Mouse (Mus musculus) neural tube, embryonic 15.5 days (tissue): ENCODE data around the gene Apcs. TPM values are rescaled to one million over a fixed set of nuclear protein-coding genes. Genes with fewer than 3 reads are reported as not detected.

Source experiments
- ATAC-seq: fragments of 200-750 bp; cut with Nextera tagmentation; 2 replicates; pipeline ENCODE4 v1.8.0; 2017; ENCODE audit warnings: mild to moderate bottlenecking, moderate TSS enrichment, moderate library complexity; ENCODE audit not compliant: low FRiP score
- H3K27ac ChIP-seq: fragments of 300-500 bp; sonication (generic); replicated peaks from 2 replicates; pipeline ENCODE4 v1.5.1; 2015; ENCODE audit warnings: mild to moderate bottlenecking, inconsistent platforms
- H3K27me3 ChIP-seq: fragments of 300-500 bp; sonication (generic); replicated peaks from 2 replicates; pipeline ENCODE4 v1.6.1; 2015; ENCODE audit warnings: inconsistent platforms
- H3K36me3 ChIP-seq: fragments of 300-500 bp; sonication (generic); 2 replicates; pipeline ENCODE4 v1.6.1; 2015; ENCODE audit warnings: inconsistent platforms
- H3K4me1 ChIP-seq: fragments of 300-500 bp; sonication (generic); 2 replicates; pipeline ENCODE4 v1.6.1; 2015; ENCODE audit warnings: inconsistent platforms
- H3K4me2 ChIP-seq: fragments of 300-500 bp; sonication (generic); 2 replicates; pipeline ENCODE4 v1.6.1; 2015; ENCODE audit warnings: inconsistent platforms, mild to moderate bottlenecking, moderate library complexity
- H3K4me3 ChIP-seq: fragments of 300-500 bp; sonication (generic); replicated peaks from 2 replicates; pipeline ENCODE4 v1.5.1; 2015; ENCODE audit warnings: mild to moderate bottlenecking, inconsistent platforms
- H3K9ac ChIP-seq: fragments of 300-500 bp; sonication (generic); replicated peaks from 2 replicates; pipeline ENCODE4 v1.6.1; 2015; ENCODE audit warnings: mild to moderate bottlenecking, inconsistent platforms
- H3K9me3 ChIP-seq: fragments of 300-500 bp; sonication (generic); replicated peaks from 2 replicates; pipeline ENCODE4 v1.6.1; 2016; ENCODE audit warnings: inconsistent platforms
- WGBS: fragments of 180-500 bp; shearing (Covaris S2); methylation state at CpG from one replicate; pipeline ENCODE4 v1.1.7; 2015; ENCODE audit warnings: mixed read lengths; 5-methylcytosine and 5-hydroxymethylcytosine counted together
- polyA plus RNA-seq: library from polyadenylated mRNA; unstranded; fragments of >200 nt; fragmentation: Nextera tagmentation; extraction: Ambion mirVana; gene quantifications from 2 replicates; pipeline ENCODE4 v1.2.1, GENCODE M21; 2015

Apcs gene
- not detected in 2 replicates for polyA plus RNA-seq

DNA sequence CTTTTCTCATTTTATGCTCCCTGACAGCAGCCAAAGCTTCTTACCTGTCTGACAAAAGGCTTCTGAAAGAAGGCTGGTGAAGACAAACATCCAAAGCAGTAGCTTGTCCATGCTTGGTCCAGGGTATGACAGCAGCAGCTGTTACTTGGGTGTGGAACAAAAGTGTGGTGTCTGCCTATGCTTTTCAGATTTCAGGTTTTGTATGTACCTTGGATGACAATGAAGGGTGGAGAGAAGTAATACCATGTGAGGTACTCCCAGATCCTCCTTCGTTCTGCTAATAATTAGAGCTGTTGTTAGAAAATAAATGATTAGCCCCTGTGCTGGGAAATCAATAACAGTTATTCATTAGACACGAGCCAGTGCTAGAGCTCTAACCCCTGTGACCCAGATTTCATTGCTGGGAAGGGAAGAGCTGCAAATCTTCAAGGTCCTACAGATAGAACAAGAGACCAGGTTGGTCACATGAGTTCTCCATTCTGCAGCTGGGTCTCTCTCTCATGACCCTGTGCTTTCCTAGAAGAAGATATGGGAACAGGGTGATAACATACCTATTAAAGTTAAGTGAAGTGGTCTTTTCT, at the start of gene Apcs:
Gene Apcs (minus strand): TSS at position 265 of the 581 bp plus-strand sequence.
- no peak within 1 kb of the TSS for H3K27ac ChIP-seq
- H3K9me3 ChIP-seq: no peaks in the 10 kb centered on the region
- no peaks in the 10 kb centered on the region for H3K27me3 ChIP-seq
- no peak for ATAC-seq
- 57% methylated on average over 2 of the region's 2 CpGs for WGBS
- H3K4me2 ChIP-seq: no peak within 1 kb of the TSS
- no peaks in the 10 kb centered on the region for H3K36me3 ChIP-seq
- no peak within 1 kb of the TSS for H3K4me3 ChIP-seq
- H3K9ac ChIP-seq: no peak within 1 kb of the TSS
- no peaks in the 10 kb centered on the region for H3K4me1 ChIP-seq

DNA sequence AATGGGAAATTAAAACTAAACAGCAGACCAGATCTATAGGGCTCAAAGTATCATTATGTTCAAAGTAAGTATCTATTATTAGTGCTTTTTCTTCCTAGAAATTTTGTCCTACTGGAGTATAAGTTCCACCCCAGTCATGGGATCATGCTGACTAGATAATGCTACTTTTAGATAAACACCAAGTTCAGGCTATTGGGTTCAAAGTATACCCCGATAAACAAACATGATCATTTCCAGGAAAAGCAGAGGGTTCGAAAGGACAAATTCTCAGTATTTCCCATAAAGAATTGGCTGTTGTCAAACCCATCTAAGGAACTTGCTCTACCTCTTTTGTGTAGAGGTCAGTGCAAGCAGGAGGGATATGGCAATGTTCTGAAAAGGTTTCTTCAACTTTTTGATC, 37.4 kb upstream of the Apcs start:
- 92% methylated on average over 2 of the region's 2 CpGs for WGBS
- H3K9me3 ChIP-seq: no peaks in the 10 kb centered on the region
- H3K4me1 ChIP-seq: no peaks in the 10 kb centered on the region
- no peak overlapping the region for H3K4me2 ChIP-seq
- H3K9ac ChIP-seq: no peak overlapping the region
- no peaks in the 10 kb centered on the region for H3K36me3 ChIP-seq
- no peak for ATAC-seq
- no peak overlapping the region for H3K27ac ChIP-seq
- no peaks in the 10 kb centered on the region for H3K27me3 ChIP-seq
- no peak overlapping the region for H3K4me3 ChIP-seq

DNA sequence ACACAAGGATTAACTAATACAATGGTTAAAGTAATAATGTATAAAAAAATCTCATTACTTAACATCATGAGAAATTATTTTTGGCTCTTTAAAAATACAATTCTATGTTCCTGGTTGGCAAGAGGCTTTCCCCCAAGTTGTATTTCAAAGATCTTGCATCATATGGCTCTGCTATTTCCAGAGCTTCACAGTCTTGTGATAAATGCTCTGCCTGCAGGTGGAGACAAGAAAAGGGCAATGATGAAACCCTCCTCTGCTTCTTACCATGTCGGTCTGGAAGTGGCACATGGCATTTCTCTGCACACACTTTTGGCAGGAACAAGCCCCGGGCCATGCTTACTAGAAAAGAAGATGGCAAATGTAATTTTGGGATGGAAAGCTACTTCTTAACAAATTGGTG, 23.6 kb upstream of the Apcs start:
- H3K4me3 ChIP-seq: no peak overlapping the region
- H3K4me1 ChIP-seq: no peaks in the 10 kb centered on the region
- H3K4me2 ChIP-seq: no peak overlapping the region
- H3K9me3 ChIP-seq: no peaks in the 10 kb centered on the region
- no peak for ATAC-seq
- H3K27ac ChIP-seq: no peak overlapping the region
- 90% methylated on average over 2 of the region's 2 CpGs for WGBS
- no peak overlapping the region for H3K9ac ChIP-seq
- no peaks in the 10 kb centered on the region for H3K36me3 ChIP-seq
- no peaks in the 10 kb centered on the region for H3K27me3 ChIP-seq

DNA sequence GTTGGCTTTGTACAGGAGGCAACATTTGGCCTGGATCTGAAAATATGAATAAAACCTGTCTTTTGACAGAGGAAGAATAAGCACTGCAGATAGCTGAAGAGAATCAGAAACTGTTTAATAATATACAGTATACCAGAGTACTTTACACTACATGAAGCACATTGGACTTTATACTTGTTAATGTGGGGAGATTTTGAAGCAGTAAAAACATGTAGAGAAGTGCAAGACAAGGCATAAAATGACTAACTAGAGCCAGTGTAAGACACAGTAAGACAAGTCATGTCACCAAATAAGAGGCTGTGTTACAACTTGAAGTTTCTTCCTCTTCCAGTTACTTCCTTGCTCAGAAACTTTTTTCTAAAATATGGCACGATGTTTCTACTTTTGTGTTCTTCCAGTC, 22.3 kb upstream of the Apcs start:
- H3K4me1 ChIP-seq: no peaks in the 10 kb centered on the region
- ATAC-seq: no peak
- H3K4me3 ChIP-seq: no peak overlapping the region
- H3K4me2 ChIP-seq: no peak overlapping the region
- WGBS: 78% methylated on average over 1 of the region's 1 CpGs
- no peaks in the 10 kb centered on the region for H3K27me3 ChIP-seq
- H3K36me3 ChIP-seq: no peaks in the 10 kb centered on the region
- no peak overlapping the region for H3K27ac ChIP-seq
- H3K9ac ChIP-seq: no peak overlapping the region
- H3K9me3 ChIP-seq: no peaks in the 10 kb centered on the region

DNA sequence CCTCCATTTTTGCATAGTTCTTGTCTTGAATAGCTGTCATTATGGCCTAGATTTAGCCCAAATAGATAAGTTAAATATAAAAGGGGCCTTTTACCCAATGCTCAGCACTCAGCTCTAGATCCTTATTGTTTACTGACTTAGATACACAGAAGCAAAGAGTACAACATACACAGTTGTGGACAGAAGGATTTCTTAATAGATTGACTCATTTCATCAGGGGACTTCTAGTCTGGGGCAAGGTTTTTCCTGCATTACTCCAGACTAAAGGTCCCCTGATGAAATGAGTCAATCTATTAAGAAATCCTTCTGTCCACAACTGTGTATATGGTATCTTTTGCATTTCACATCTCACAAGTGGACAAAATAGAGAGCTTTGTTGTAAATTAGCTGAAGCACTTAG, 8.5 kb upstream of the Apcs start:
- no peak for ATAC-seq
- Histone ChIP-seq H3K27me3 (no peaks in the 10 kb centered on the region), H3K9me3 (no peaks in the 10 kb centered on the region), H3K4me3 (no peak overlapping the region), H3K36me3 (no peaks in the 10 kb centered on the region), H3K4me1 (no peaks in the 10 kb centered on the region), H3K9ac (no peak overlapping the region), H3K4me2 (no peak overlapping the region), H3K27ac (no peak overlapping the region)

DNA sequence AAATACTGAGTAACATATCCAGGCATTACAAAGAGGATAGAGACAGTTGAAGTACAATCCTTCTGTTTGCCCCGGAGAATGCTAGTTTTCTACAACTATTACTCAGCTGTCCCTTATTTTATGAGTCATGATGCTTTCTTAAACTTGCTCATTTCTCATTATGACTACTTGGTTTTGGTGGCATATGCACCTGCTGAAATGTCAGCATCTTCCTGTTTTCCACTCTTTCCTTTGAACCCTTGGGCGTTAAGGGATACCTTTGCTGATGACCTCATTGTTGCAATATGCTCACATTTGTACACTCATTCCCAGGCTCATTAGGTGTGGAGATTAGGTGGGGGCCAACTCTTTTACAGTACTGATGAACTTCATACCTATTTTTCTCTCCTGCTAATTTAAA, 594 bp upstream of the Apcs start:
- no peaks in the 10 kb centered on the region for H3K9me3 ChIP-seq
- no peak overlapping the region for H3K27ac ChIP-seq
- H3K4me2 ChIP-seq: no peak overlapping the region
- no peaks in the 10 kb centered on the region for H3K36me3 ChIP-seq
- 93% methylated on average over 2 of the region's 2 CpGs for WGBS
- no peak overlapping the region for H3K4me3 ChIP-seq
- no peaks in the 10 kb centered on the region for H3K27me3 ChIP-seq
- H3K9ac ChIP-seq: no peak overlapping the region
- H3K4me1 ChIP-seq: no peaks in the 10 kb centered on the region
- ATAC-seq: no peak

DNA sequence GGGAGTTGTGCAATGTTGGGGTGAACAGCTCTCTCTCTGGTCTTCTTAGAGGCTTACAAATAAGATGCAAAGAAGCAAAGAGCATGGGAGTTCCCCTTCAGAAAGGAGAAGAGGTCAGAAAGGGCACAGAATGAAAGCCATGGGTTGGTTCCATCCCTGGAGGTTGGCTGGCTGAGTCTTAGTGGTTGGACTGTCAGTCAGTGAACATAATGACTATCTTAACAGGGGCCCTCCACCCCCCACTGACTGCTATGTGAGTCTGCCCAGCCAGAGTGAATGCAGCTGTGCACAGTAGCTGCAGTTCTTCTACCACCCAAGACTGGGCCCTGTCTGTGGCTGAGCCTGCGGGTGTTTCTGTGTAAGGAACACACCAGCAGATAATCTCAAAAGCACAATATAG, 18.2 kb downstream of the Apcs start:
- no peak overlapping the region for H3K9ac ChIP-seq
- no peaks in the 10 kb centered on the region for H3K27me3 ChIP-seq
- no peaks in the 10 kb centered on the region for H3K9me3 ChIP-seq
- H3K4me2 ChIP-seq: no peak overlapping the region
- H3K27ac ChIP-seq: no peak overlapping the region
- WGBS: 69% methylated on average over 1 of the region's 1 CpGs
- ATAC-seq: no peak
- no peak overlapping the region for H3K4me3 ChIP-seq
- H3K36me3 ChIP-seq: no peaks in the 10 kb centered on the region
- H3K4me1 ChIP-seq: no peaks in the 10 kb centered on the region

DNA sequence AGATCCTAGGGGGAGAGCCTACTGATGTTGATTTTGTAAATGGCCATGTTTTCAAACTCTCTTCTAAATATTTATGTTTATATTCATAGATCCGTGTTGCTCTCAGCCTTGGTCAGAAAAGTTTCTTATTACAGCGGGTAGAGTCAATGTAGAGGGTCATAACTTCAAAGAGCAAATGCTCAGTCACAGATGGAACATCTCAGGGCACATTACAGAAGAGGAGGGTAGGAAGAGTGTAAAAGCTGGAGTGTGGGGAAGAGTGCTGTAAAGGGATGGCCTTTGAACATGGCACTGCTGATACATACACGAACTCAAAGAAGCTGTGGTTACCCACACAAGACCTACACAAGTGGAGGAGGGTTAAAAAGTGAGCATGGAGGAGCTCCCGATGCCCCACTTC, 19.6 kb downstream of the Apcs start:
- WGBS: 90% methylated on average over 4 of the region's 4 CpGs

DNA sequence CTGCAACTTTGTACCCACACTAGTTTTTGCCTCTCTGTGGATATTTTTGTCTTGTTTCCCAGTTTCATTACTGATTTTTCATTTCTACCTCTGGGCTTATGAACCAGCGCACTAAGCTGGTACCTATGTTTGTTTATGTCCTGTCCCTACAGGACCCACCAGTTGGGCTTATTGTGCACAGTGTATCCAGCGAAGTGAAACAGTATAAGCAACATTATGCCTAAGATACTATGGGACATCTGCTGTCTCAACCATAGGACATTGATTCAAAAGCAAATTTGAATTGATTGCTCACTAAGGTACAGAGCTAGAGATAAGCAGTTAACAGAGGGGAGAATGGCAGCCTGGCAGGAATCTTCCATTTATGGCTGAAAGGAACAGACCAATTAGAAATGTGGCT, 46.7 kb downstream of the Apcs start:
- Histone ChIP-seq H3K9me3 (no peaks in the 10 kb centered on the region), H3K4me3 (no peak overlapping the region), H3K36me3 (no peaks in the 10 kb centered on the region), H3K27me3 (no peaks in the 10 kb centered on the region), H3K9ac (no peak overlapping the region), H3K4me2 (no peak overlapping the region), H3K4me1 (no peaks in the 10 kb centered on the region), H3K27ac (no peak overlapping the region)
- ATAC-seq: peak; percentile 55; the same call in 1 of the 2 replicates
- WGBS: 65% methylated on average over 2 of the region's 2 CpGs

More for the DNA sequence above, 19.6 kb downstream of the Apcs start:
- no peaks in the 10 kb centered on the region for H3K36me3 ChIP-seq
- no peak overlapping the region for H3K9ac ChIP-seq
- no peaks in the 10 kb centered on the region for H3K9me3 ChIP-seq
- H3K4me3 ChIP-seq: no peak overlapping the region
- ATAC-seq: no peak
- H3K27ac ChIP-seq: no peak overlapping the region
- no peaks in the 10 kb centered on the region for H3K27me3 ChIP-seq
- no peak overlapping the region for H3K4me2 ChIP-seq
- H3K4me1 ChIP-seq: no peaks in the 10 kb centered on the region

DNA sequence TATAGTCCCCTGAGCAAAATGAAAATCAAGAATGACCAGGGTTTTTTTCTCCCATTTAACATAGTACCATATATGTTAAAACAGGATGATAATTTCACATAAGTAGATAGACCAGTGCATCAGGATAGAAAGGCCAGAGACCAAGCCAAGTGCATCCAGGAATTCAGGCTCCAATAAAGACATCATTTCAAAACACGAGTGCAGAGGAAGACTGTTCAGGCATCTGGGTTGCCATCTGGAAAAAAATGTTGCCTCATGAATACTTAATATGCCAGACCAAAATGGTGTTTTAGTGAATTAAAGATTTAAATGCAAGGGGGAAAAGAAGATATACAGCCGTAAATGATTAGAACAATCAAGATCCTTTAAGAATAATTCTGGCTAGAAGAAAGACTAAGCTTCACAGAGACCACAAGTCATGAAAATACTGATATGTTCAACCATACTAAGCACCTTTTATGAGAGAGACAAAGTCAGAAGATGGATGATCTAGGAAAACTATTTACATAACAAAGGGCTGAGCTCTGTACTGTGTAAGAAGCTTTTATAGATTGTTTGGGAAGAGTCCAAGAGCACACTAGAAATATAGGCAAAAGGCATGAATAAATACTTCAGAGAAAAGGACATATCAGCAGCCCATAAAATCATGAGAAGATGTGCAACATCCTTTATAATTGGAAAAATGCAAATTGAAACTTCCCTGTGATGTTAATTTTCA, 47.6 kb downstream of the Apcs start:
- no peaks in the 10 kb centered on the region for H3K4me1 ChIP-seq
- no peaks in the 10 kb centered on the region for H3K36me3 ChIP-seq
- no peak overlapping the region for H3K4me3 ChIP-seq
- H3K4me2 ChIP-seq: no peak overlapping the region
- 27% methylated on average over 2 of the region's 2 CpGs for WGBS
- no peak overlapping the region for H3K9ac ChIP-seq
- H3K27me3 ChIP-seq: no peaks in the 10 kb centered on the region
- H3K9me3 ChIP-seq: no peaks in the 10 kb centered on the region
- no peak overlapping the region for H3K27ac ChIP-seq
- ATAC-seq: no peak
